Mouse (Mus musculus): ENCODE data around the gene Nfib.

GRCm38 (mm10) chr4:82275996-82276395 is 429.6 kb downstream of the Nfib start:
- TF ChIP-seq CTCF (IDR thresholded peaks at IDR 0.05; ENCODE audit: borderline replicate concordance, control insufficient read depth, extremely low read depth, insufficient read depth, low read length, poor library complexity) (no peak), POLR2A (IDR thresholded peaks at IDR 0.05; ENCODE audit: control insufficient read depth, extremely low read depth, insufficient read depth, low read length, poor library complexity) (no peak)

Data from thymus, adult 2 months (tissue).